ENCODE assay signal across 9 mouse cellular contexts in the genomic region with DNA sequence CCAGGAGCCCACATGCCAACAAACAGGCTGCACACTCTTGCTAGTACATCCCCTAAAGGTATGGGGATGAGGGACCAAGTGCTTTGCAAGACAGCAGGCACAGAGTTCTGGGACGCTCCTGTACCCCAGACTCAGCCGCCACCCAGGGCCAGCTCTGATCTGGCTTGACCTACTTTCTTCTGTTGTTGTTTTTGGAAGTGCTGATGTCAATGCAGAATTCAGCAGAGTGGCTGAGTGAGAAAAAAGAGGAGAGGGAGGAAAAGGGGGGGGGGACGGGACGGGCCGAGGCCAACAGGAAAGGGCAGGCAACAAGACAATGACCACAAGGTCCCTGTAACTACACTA.
DNase-seq lines count a peak whose midpoint lies in the region; ATAC-seq and TF ChIP-seq lines count a peak whose summit lies in the region.
"Had no signal": no experiment of that assay in that cellular context is flagged by ENCODE, and none has a peak within 500 bp of the region (broad histone marks: within the 10 kb centered on the region; RNA-seq: fewer than 3 reads in every experiment).

No protein-coding gene starts in this region.

- 61% methylated on average over 5 of the region's 5 CpGs for WGBS in heart, embryonic 15.5 days
- WGBS in spleen, adult 2 months: 72% methylated on average over 3 of the region's 5 CpGs
- 56% methylated on average over 5 of the region's 5 CpGs for WGBS in limb, embryonic 13.5 days

- no peak overlapping the region for H3K9ac ChIP-seq in heart, embryonic 15.5 days
- 0 out of 2 replicates have a peak overlapping the region, but pooled peaks have one; percentile 35 for H3K9ac ChIP-seq in limb, embryonic 13.5 days

- DNase-seq in heart, adult 18-20 months: no peak
- no peak for DNase-seq in spleen, adult 2 months (ENCODE audit: low read depth in 1 of 2, low spot score in 2 of 2)
- no peak for DNase-seq in spleen, postnatal 36 days (ENCODE audit: low spot score in 2 of 2)
- peak; percentile 54 for DNase-seq in thymus, postnatal 14 days
- no peak for DNase-seq in right cerebral cortex, postnatal 14 days
- DNase-seq: right cerebral cortex, postnatal 25 days had no signal

- TF ChIP-seq CTCF in spleen, adult 2 months (IDR thresholded peaks at IDR 0.05; ENCODE audit: extremely low read depth, insufficient read depth, insufficient read length, insufficient replicate concordance): no peak

- ATAC-seq in heart, embryonic 15.5 days (replicated peaks; ENCODE audit: insufficient number of reproducible peaks, insufficient read depth, low FRiP score, low read depth): no peak
- no peak for ATAC-seq in limb, embryonic 13.5 days (ENCODE audit: low FRiP score, low read depth)
- ATAC-seq: forebrain, embryonic 14.5 days had no signal

- H3K4me3 ChIP-seq in heart, embryonic 15.5 days: no peak overlapping the region
- no peak overlapping the region for H3K4me3 ChIP-seq in spleen, adult 2 months (ENCODE audit: extremely low read depth, insufficient read depth, insufficient read length)
- no peak overlapping the region for H3K4me3 ChIP-seq in limb, embryonic 13.5 days

- H3K27ac ChIP-seq in heart, embryonic 15.5 days: peak overlapping the region; percentile 51; the same call in 1 of the 2 replicates
- peak overlapping the region; percentile 66 for H3K27ac ChIP-seq in spleen, adult 2 months (ENCODE audit: insufficient read depth, low read length)
- H3K27ac ChIP-seq in limb, embryonic 13.5 days: no peak overlapping the region

- H3K4me2 ChIP-seq in heart, embryonic 15.5 days: 0 out of 2 replicates have a peak overlapping the region, but pooled peaks have one; percentile 63
- H3K4me2 ChIP-seq in limb, embryonic 13.5 days (replicated peaks): no peak overlapping the region; the same call in 1 of the 2 replicates

- no peak for TF ChIP-seq POLR2A in spleen, adult 2 months (IDR thresholded peaks at IDR 0.05; ENCODE audit: low read depth, low read length)

- no peaks in the 10 kb centered on the region for H3K9me3 ChIP-seq in heart, embryonic 15.5 days (replicated peaks)
- H3K9me3 ChIP-seq in limb, embryonic 13.5 days: no peaks in the 10 kb centered on the region

- no peaks in the 10 kb centered on the region for H3K36me3 ChIP-seq in heart, embryonic 15.5 days
- H3K36me3 ChIP-seq in spleen, adult 2 months (ENCODE audit: control insufficient read depth, insufficient read depth, low read length): no peaks in the 10 kb centered on the region
- H3K36me3 ChIP-seq in limb, embryonic 13.5 days: no peaks in the 10 kb centered on the region

- peaks cover 54% of the 10 kb centered on the region for H3K4me1 ChIP-seq in heart, embryonic 15.5 days (replicated peaks)
- peaks cover 18% of the 10 kb centered on the region; the same call in 1 of the 2 replicates for H3K4me1 ChIP-seq in spleen, adult 2 months (ENCODE audit: control insufficient read depth, insufficient read depth, insufficient read length)
- peaks cover 49% of the 10 kb centered on the region for H3K4me1 ChIP-seq in limb, embryonic 13.5 days

- peaks cover 4% of the 10 kb centered on the region; the same call in 1 of the 2 replicates for H3K27me3 ChIP-seq in heart, embryonic 15.5 days
- H3K27me3 ChIP-seq in spleen, adult 2 months (ENCODE audit: control insufficient read depth, insufficient read depth, low read length): no peaks in the 10 kb centered on the region
- H3K27me3 ChIP-seq in limb, embryonic 13.5 days: peaks cover 35% of the 10 kb centered on the region
